Mouse (Mus musculus) intestine, embryonic 14.5 days (tissue): ENCODE data around the gene Pak7. TPM values are rescaled to one million over a fixed set of nuclear protein-coding genes. Genes with fewer than 3 reads are reported as not detected.
"Not testable (repeated sequence)": the region's sequence is repeated elsewhere in the genome, so short reads cannot be mapped to it uniquely, and the experiment has no call there.

Experiments used
- ATAC-seq: fragments of 200-750 bp; cut with Nextera tagmentation; replicated peaks from 2 replicates; pipeline ENCODE4 v1.8.0; 2017; ENCODE audit warnings: low read depth, moderate number of reproducible peaks, moderate TSS enrichment, moderate library complexity; ENCODE audit not compliant: low FRiP score, low TSS enrichment
- DNase-seq: peaks from one replicate; pipeline ENCODE4 v3.0.0-alpha.2; 2018; ENCODE audit warnings: low spot score
- H3K27ac ChIP-seq: fragments of 300-500 bp; sonication (generic); 2 replicates; pipeline ENCODE4 v1.5.1; 2014; ENCODE audit warnings: low read depth, mild to moderate bottlenecking, control low read depth
- H3K27me3 ChIP-seq: fragments of 300-500 bp; sonication (generic); replicated peaks from 2 replicates; pipeline ENCODE4 v1.6.1; 2014; ENCODE audit warnings: low read length, control low read depth; ENCODE audit not compliant: control insufficient read depth, insufficient read depth
- H3K36me3 ChIP-seq: fragments of 300-500 bp; sonication (generic); 2 replicates; pipeline ENCODE4 v1.6.1; 2014; ENCODE audit warnings: low read length, control low read depth; ENCODE audit not compliant: control insufficient read depth, insufficient read depth
- H3K4me1 ChIP-seq: fragments of 300-500 bp; sonication (generic); replicated peaks from 2 replicates; pipeline ENCODE4 v1.6.1; 2014; ENCODE audit warnings: low read length, control low read depth, mixed read lengths; ENCODE audit not compliant: control insufficient read depth, insufficient read depth
- H3K4me2 ChIP-seq: fragments of 300-500 bp; sonication (generic); 2 replicates; pipeline ENCODE4 v1.6.1; 2014; ENCODE audit warnings: low read length
- H3K4me3 ChIP-seq: fragments of 300-500 bp; sonication (generic); 2 replicates; pipeline ENCODE4 v1.5.1; 2014; ENCODE audit warnings: low read depth, low read length, control low read depth, mixed read lengths
- H3K9ac ChIP-seq: fragments of 300-500 bp; sonication (generic); 2 replicates; pipeline ENCODE4 v1.6.1; 2014; ENCODE audit warnings: mild to moderate bottlenecking, low read length
- H3K9me3 ChIP-seq: fragments of 300-500 bp; sonication (generic); 2 replicates; pipeline ENCODE4 v1.6.1; 2016; ENCODE audit warnings: low read length, control low read depth; ENCODE audit not compliant: control insufficient read depth
- WGBS: fragments of 180-500 bp; shearing (Covaris S2); extraction: QIAGEN DNeasy Blood & Tissue Kit; methylation state at CpG from one replicate; pipeline ENCODE4 v1.1.7; 2014; 5-methylcytosine and 5-hydroxymethylcytosine counted together
- polyA plus RNA-seq: library from polyadenylated mRNA; unstranded; fragments of >200 nt; fragmentation: Nextera tagmentation; extraction: Ambion mirVana; gene quantifications from 2 replicates; pipeline ENCODE4 v1.2.1, GENCODE M21; 2014

The Pak7 gene
- polyA plus RNA-seq, 1 experiment from 2014 or later, result 1.1 TPM

DNA sequence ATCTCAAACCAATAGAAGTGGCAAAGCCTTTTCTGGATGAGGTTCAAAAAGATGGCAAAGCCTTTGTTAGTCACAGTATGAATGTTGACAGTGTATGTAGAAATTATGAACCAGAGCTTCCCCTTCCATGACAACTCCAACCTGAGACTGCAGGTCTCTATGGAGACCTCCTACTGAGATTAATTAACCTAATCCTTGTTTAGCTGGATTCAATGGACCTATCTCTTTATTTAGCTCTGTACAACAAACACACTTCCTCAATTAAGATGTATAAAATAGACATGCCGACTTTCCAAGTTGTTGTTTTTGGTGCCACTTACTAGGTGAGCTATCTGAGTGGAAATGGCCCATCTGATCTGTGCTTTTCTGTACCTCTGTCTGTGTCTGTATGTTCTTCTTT lies 90.4 kb downstream of the Pak7 start:
- no peaks in the 10 kb centered on the region for H3K9me3 ChIP-seq
- no peak for DNase-seq
- no peak overlapping the region for H3K27ac ChIP-seq
- ATAC-seq, result no peak
- no peaks in the 10 kb centered on the region for H3K4me1 ChIP-seq
- no peaks in the 10 kb centered on the region for H3K36me3 ChIP-seq
- H3K4me2 ChIP-seq, result no peak overlapping the region
- H3K4me3 ChIP-seq, result no peak overlapping the region
- 77% methylated on average over 1 of the region's 1 CpGs for WGBS
- no peak overlapping the region for H3K9ac ChIP-seq
- H3K27me3 ChIP-seq, result no peaks in the 10 kb centered on the region

DNA sequence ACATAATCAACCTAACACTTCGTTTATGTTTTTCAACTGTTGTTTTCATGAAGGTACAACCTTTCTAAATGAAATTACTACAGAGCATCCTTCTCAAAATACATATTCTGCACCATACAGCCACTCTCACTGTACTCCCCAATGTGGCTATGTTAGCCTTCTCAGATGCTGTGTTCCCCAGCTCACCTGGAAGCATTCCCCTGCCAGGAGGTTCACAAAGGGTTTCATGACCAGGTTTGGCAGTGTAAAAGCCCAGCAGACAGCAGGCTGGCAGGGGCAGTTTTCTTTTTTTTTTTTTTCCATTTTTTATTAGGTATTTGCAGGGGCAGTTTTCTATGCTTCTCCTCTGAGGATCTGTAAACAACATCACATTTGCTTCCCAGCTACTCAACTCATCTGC lies 105.7 kb downstream of the Pak7 start:
- no peak for DNase-seq
- 69% methylated on average over 1 of the region's 1 CpGs for whole genome bisulfite sequencing
- no peak overlapping the region for H3K4me2 ChIP-seq
- no peaks in the 10 kb centered on the region for H3K9me3 ChIP-seq
- H3K36me3 ChIP-seq, result no peaks in the 10 kb centered on the region
- H3K27ac ChIP-seq, result no peak overlapping the region
- no peaks in the 10 kb centered on the region for H3K4me1 ChIP-seq
- no peak overlapping the region for H3K9ac ChIP-seq
- H3K27me3 ChIP-seq, result no peaks in the 10 kb centered on the region
- no peak overlapping the region for H3K4me3 ChIP-seq
- no peak for ATAC-seq

DNA sequence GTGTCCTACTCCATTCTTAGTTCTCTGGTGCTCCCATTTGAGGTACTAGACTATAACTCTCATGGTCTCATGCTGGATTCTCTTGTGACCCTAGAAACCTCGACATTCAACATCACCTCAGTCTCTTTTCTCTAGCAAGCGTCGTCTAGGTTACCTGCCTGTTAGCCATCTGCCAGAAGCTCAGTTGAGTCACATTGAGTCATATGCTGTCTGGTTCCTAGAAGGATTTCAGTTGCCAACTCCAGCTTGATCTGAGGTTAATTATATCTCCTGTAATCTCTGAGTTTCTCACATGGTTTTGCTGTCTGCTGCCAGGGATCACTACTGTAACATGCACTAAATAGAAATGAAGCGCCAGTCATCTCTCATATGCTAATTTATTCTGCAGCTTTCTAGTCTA lies 145.8 kb downstream of the Pak7 start:
- not testable (repeated sequence) for DNase-seq, ATAC-seq, H3K27me3 ChIP-seq, H3K36me3 ChIP-seq, H3K4me3 ChIP-seq, H3K4me2 ChIP-seq, H3K4me1 ChIP-seq, H3K27ac ChIP-seq, H3K9me3 ChIP-seq, H3K9ac ChIP-seq
- 85% methylated on average over 4 of the region's 4 CpGs for WGBS

DNA sequence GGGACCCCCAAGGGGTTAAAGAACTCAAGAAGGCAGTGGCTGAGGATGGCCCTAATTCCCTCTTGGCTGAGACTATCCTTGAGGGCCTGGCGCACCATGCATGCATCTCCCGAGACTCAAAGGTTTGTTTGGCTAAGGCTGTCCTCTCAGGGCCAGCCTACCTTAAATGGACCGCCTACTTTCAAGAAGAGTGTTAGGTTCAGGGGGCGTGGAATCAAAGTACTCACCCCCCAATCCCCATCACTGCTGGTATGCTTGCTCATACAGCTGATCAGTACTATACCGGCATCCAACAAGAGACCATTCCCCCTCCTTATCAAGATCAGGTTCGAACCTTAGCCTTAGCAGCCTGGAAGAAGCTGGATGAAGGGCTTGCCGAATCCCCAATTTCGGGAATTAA lies 156.5 kb downstream of the Pak7 start:
- WGBS, result 93% methylated on average over 8 of the region's 8 CpGs
- Histone ChIP-seq H3K27me3 (no peaks in the 10 kb centered on the region), H3K4me3 (no peak overlapping the region), H3K4me1 (no peaks in the 10 kb centered on the region), H3K4me2 (no peak overlapping the region), H3K9me3 (no peaks in the 10 kb centered on the region), H3K36me3 (no peaks in the 10 kb centered on the region), H3K27ac (no peak overlapping the region), H3K9ac (no peak overlapping the region)
- DNase-seq, result no peak
- ATAC-seq, result no peak

DNA sequence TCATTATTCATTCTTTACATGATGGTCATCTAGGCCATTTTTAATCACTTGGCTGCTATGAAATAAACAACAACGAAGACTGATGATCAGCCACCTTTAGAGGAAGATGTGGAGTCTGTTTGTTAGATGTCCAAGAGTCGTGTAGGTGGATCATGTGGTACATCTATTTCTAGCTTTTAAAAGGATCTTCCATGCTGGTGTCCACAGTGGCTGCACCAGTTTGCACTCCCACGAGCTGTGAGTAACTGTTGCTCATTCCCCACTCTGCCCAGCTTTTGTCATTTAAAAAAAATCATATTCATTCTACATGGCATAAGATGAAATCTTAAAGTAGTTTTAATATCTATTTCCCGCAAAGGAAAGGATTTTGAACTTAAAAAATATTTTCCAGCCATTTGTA lies 183.7 kb downstream of the Pak7 start:
- Histone ChIP-seq H3K4me3 (no peak overlapping the region), H3K36me3 (no peaks in the 10 kb centered on the region), H3K27me3 (no peaks in the 10 kb centered on the region), H3K27ac (no peak overlapping the region), H3K9me3 (no peaks in the 10 kb centered on the region), H3K9ac (no peak overlapping the region), H3K4me1 (no peaks in the 10 kb centered on the region), H3K4me2 (no peak overlapping the region)
- no peak for DNase-seq
- no peak for ATAC-seq
- 80% methylated on average over 4 of the region's 4 CpGs for WGBS

DNA sequence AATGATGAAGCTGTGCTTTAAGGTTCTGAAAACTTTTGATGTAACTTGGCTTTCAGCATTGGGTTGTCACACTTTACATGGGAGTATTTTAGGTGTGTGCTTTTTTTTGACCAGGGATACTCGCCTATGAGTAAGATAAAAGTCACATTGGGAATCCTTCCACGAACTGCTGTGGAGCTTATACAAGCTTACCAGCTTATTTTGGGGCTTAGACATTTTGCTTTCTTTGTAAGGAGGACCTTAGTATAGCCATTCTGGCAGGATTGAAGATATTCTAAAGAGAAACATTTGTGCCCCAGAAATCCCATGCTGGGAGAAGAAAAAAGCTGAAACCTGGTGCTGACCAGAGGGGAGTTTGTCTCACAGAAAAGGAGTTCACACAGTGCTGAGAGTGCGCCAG lies 212.7 kb downstream of the Pak7 start:
- ATAC-seq (no peak), DNase-seq (no peak)
- WGBS, result 85% methylated on average over 3 of the region's 3 CpGs

DNA sequence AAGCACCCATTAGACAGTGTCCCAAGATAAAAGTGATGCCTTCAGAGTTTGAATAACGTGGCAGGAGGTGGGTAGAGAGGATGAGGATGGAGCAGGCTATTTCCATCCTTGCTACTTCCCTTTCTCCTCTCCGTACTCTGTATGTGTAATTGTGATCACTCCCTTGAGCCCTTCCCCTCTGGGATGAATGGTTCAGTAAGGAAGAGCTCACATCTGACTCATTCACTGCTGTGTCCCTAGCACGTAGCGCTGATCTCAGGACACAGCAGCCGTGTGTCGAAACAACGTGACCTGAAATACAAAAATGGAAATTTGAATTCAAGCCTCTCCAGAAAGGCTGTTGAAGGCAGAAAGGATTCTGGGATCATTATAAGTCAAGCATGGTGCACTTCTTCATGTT lies 237.0 kb downstream of the Pak7 start:
- no peak overlapping the region for H3K4me3 ChIP-seq
- no peaks in the 10 kb centered on the region for H3K27me3 ChIP-seq
- no peak for ATAC-seq
- DNase-seq, result no peak
- H3K9me3 ChIP-seq, result no peaks in the 10 kb centered on the region
- 90% methylated on average over 7 of the region's 7 CpGs for WGBS
- no peaks in the 10 kb centered on the region for H3K4me1 ChIP-seq
- no peak overlapping the region for H3K27ac ChIP-seq
- H3K4me2 ChIP-seq, result no peak overlapping the region
- no peak overlapping the region for H3K9ac ChIP-seq
- H3K36me3 ChIP-seq, result no peaks in the 10 kb centered on the region

More for the DNA sequence above, 212.7 kb downstream of the Pak7 start:
- H3K36me3 ChIP-seq, result no peaks in the 10 kb centered on the region
- H3K9me3 ChIP-seq, result no peaks in the 10 kb centered on the region
- no peaks in the 10 kb centered on the region for H3K27me3 ChIP-seq
- H3K4me3 ChIP-seq, result no peak overlapping the region
- no peaks in the 10 kb centered on the region for H3K4me1 ChIP-seq
- no peak overlapping the region for H3K27ac ChIP-seq
- H3K4me2 ChIP-seq, result no peak overlapping the region
- H3K9ac ChIP-seq, result no peak overlapping the region

DNA sequence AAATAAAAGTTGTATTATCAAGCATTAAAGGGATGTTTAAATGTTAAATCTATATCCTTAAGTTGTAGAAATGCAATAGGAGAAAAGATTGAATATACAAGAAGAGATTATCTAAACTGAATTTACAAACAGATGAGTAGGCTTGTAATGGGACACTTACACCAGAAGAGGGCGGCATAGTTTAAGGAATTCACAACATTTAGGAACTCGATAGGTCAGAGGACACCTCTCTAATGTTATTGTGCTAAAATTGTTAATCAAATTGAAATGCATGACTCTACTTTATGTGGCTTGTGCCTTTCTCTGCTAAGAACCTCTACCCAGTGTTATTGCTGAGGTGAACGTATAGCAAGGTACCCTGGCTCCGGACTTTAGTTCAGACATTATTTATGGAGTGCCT lies 238.2 kb downstream of the Pak7 start:
- H3K9ac ChIP-seq, result no peak overlapping the region
- H3K36me3 ChIP-seq, result no peaks in the 10 kb centered on the region
- 27% methylated on average over 4 of the region's 4 CpGs for WGBS
- peak; percentile 58; the same call in 1 of the 2 replicates for ATAC-seq
- H3K4me1 ChIP-seq, result no peaks in the 10 kb centered on the region
- H3K27ac ChIP-seq, result no peak overlapping the region
- H3K9me3 ChIP-seq, result no peaks in the 10 kb centered on the region
- no peak for DNase-seq
- no peak overlapping the region for H3K4me2 ChIP-seq
- no peaks in the 10 kb centered on the region for H3K27me3 ChIP-seq
- no peak overlapping the region for H3K4me3 ChIP-seq

DNA sequence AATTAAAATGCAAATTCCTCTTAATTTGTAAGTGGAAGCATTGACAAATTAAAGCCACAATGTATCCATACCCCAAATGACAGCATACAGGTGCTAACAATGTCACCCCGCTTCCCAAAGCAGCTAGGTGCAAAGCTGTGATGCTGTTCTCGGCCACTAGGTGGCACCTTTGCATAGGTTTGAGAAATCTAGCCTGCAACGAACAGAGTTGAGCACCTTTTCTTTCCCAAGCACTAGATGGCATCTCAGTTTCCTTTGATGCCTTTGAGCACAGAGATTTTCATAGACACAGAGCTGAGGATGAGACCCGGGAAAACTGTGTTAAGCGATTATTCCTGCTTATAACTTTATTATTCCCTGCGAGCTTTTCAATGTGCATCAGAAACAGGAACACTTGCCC lies 238.8 kb downstream of the Pak7 start:
- H3K4me3 ChIP-seq, result no peak overlapping the region
- H3K4me2 ChIP-seq, result no peak overlapping the region
- no peaks in the 10 kb centered on the region for H3K27me3 ChIP-seq
- ATAC-seq (peak; percentile 78), DNase-seq (peak; percentile 92)
- no peak overlapping the region for H3K27ac ChIP-seq
- H3K4me1 ChIP-seq, result no peaks in the 10 kb centered on the region
- no peaks in the 10 kb centered on the region for H3K9me3 ChIP-seq
- H3K36me3 ChIP-seq, result no peaks in the 10 kb centered on the region
- 3% methylated on average over 6 of the region's 6 CpGs for WGBS
- H3K9ac ChIP-seq, result no peak overlapping the region
